Mouse (Mus musculus) 3134 (cell line): ENCODE measurements around the gene Cphx3.
"Not testable (repeated sequence)": the region's sequence is repeated elsewhere in the genome, so short reads cannot be mapped to it uniquely, and the experiment has no call there.

Experiments used
- DNase-seq: peaks from one replicate; pipeline ENCODE4 v3.0.0-alpha.2; 2011; ENCODE audit warnings: low spot score; ENCODE audit not compliant: insufficient read length; ENCODE audit errors: extremely low read depth

Cphx3 gene

GRCm38 (mm10) chr14:26165266-26165665 is 83.2 kb downstream of the Cphx3 start:
- not testable (repeated sequence) for DNase-seq

DNA sequence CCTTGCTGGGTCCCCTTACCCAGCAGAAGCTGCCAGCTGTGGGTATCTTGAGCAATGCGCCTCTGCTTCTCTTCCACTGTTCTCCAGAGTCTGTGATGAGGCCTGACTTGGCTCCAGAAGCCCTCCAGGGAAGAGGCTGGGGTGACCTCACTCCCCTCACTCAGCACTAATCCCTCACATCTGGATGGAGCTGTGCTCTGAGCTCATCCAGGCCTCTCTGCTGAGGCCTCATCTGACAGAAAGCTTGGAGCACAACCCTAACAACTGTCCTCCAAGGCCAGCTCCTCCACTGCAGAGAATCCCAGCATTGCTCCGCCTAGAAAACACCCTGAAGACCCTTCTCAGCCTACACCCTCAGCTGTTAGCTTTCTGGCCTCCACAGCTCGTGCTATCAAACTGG is 91.9 kb downstream of the Cphx3 start:
- not testable (repeated sequence) for DNase-seq

GRCm38 (mm10) chr14:26175028-26175427 is 92.9 kb downstream of the Cphx3 start:
- not testable (repeated sequence) for DNase-seq

GRCm38 (mm10) chr14:26181660-26182059 is 99.6 kb downstream of the Cphx3 start:
- not testable (repeated sequence) for DNase-seq

DNA sequence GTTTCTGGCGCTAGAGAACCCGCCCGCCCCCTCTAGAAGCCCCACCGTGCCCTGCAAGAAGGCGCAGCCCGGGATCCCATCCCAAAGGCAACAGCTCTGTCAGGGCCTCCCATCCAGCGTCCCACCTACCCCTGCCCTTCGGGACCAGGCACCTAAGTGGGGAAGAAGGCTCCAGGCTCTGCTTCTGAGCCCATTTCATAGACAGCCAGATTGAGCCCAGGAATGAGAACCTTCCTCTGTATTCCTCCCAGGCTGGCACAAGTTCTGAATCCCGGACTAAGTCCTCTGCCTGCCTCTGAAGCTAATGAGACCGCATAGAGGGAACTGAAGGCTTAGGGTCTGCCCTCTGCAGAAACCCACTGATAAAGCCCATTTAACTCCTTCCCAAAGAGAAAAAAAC is 100.3 kb downstream of the Cphx3 start, which contains the start of gene Plac9b:
Plac9b (minus strand) TSS at position 101 of the 400 bp plus-strand sequence.
- DNase-seq = not testable (repeated sequence)

DNA sequence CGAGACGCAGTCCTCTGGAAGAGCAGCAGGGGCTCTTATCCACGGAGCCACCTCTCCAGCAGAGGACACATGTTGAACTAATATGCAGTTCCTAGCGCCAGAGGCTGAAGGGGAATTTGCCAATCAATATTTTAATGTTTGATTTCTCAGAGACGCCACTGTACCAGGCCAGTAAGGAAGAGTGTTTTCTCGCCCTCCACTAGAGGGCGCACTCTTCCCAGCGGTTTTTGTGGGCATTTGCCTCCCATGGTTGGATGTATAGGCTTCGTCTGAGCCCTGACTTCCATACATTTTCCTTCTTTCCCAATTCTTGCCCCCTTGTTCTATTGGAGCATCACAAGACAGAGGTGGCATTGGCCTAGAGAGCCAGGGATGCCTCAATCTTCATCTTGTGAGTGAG is 104.5 kb downstream of the Cphx3 start:
- DNase-seq = not testable (repeated sequence)

DNA sequence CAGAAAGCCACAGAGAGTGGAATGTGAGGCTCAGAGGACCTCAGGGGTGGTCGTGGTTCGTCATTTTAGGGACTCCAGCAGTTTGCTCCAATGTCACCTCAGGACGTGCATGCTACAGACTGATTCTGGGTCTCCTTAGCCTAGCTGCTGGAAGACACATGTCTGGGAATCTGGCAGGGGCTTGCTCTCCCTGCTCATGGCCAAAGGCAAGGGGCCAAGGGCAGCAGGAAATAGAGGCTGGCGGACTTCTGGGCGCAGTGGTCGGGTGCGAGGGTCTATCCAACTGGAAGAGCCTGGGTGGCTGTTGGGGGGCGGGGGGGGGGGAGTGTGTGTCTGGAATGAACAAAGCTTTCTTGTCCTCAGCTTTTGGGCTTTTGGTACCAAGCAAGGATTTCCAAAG is 106.3 kb downstream of the Cphx3 start:
- not testable (repeated sequence) for DNase-seq

- DNase-seq = not testable (repeated sequence)
Measured at GRCm38 (mm10) chr14:26197851-26198250, 115.8 kb downstream of the Cphx3 start.

DNA sequence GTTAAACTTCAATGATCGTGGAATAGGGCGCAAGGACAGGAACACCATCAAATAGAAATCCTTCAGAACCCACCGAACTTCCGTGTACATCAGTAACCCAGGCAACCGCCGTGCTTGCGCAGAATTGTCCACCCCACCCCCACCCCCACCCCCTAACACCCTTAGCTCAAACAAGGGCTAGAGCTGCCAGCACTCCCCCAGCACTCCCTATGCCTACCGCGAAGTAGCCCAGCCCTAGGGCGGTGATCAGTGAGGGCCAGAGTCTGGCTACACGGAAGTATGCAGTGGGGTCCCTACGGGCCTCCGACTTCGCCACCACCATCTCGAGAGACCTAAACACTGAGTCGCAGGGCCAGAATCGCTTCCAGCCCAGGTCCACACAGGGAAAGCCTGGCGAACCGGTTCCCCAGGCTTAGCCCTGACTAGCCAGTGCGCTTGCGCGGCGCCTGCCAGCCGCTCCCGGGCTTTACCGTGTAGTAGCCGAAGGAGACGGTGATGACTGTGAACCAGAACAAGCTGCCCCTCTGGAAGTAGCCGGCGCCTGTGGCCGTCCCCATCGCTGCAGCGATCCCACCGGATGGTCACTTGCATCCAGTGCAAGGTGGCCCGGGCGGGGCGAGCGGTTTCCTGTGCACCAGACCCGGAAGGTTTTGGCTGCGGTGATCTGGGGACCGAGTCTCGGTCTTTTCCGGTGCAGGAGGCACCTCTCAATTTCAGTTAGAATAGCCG is 124.3 kb downstream of the Cphx3 start:
- DNase-seq = not testable (repeated sequence)

DNA sequence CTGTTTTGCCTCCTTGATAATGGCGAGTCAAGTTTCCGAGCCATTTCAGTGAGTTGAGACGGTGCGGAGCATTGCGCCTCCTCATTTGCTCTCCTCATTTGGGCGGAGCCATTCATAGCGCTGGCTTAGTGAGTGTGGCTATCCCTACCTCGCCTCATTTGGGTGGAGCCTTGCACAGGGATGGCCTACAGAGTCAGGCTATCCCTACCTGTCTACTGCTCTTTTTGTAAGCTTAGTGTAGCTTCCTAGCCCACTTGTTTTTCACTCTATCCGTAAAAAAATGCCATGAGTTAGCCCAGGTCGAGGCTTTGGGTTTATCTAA is 124.8 kb downstream of the Cphx3 start, which contains the start of gene Tmem254b:
Tmem254b (minus strand) TSS at position 116 of the 322 bp plus-strand sequence.
- DNase-seq = not testable (repeated sequence)

DNA sequence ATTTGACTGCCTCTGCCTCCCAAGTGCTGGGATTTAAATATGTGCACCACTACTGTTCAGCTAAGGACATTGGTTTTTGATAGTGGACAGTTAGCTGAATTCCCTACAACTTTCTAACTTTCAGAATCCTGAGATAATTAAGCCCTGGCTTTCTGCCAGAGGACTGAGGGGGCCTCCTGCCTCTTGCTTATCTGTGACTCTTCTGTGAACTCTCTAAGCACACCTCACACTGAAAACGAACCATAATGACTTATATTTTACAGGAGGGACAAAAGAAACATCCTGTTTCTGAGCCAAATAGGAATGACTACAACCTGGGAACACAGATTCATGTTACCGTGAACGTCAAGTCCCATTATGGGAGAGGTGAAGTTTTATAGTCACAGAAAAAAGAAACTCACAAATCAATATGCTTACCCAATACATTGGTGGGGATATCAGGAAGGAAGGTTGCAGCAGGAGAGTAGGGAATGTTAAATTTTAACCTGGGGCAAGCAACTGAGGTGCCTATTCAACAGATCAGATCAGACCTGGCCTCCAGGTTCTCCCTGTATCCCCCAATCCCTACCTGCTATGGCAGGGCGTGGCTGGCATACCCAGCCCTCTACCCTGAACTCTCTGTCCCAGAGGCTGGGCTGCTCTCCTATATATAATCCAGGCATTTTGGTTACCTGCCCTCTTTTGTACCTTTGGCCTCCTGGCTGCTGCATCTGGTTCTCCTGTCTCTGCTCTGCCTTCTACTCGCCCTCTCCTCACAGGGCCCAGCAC is 134.3 kb downstream of the Cphx3 start:
- not testable (repeated sequence) for DNase-seq

DNA sequence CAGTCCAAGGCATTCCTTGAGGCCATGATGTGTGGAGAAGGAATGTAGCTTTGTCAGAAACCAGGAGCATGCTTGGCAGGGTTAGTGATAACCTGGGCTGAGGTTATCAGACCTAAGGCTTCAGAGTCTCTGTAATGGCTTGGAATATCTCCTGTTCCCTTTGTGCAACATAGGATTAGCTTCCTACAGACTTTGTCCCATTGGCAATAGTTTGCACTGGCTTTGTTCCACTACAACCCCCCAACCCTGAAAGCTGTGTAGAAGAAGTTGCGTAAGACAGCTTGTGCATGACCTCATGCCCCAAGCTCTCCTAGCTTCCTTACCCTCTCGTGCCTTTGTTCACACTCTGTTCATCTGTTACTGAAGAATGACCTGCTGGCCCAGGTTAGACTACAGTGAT is 155.1 kb downstream of the Cphx3 start:
- not testable (repeated sequence) for DNase-seq

- DNase-seq = not testable (repeated sequence)
Measured at GRCm38 (mm10) chr14:26257756-26258617, 175.9 kb downstream of the Cphx3 start, which contains the start of gene Duxbl3. Gene Duxbl3 (plus strand): TSS chr14:26257962.

DNA sequence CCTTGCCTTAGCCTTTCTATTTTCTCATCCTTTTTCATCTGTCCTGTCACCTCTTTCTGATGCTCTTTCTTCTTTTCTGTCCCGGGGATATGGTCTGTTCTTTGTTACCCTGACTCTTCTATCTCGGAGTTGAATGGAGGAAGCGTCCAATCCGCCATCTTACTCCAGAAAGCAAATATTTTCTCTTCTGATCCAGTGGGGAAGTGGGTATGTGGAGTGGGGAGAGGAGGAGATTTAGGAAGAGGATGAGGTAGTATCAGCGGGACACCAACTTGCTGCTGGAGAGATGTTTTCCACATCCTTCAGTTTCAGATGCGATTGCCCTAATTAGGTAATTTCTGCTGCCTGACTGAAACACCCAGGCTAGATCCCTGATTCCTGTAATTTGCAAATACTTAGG is 176.6 kb downstream of the Cphx3 start:
- not testable (repeated sequence) for DNase-seq
